Mouse (Mus musculus) liver, embryonic 14.5 days (tissue): ENCODE data around the gene Ltc4s. TPM values are rescaled to one million over a fixed set of nuclear protein-coding genes. Genes with fewer than 3 reads are reported as not detected.
A peak's percentile ranks its signal among the peaks of the same experiment; 100 is the strongest.

ENCODE experiments used
- ATAC-seq: fragments of 200-750 bp; cut with Nextera tagmentation; 2 replicates; pipeline ENCODE4 v1.8.0; 2017; ENCODE audit warnings: moderate number of reproducible peaks, mild to moderate bottlenecking, moderate library complexity; ENCODE audit not compliant: insufficient read depth
- DNase-seq, 3 experiments: peaks; one replicate each; pipeline ENCODE4 v3.0.0-alpha.2; 2012 to 2013; ENCODE audit warnings: low read depth in 3 of 3, low spot score in 3 of 3
- H3K27ac ChIP-seq: fragments of 300-500 bp; sonication (generic); 2 replicates; pipeline ENCODE4 v1.5.1; 2014; ENCODE audit warnings: moderate library complexity, mild to moderate bottlenecking, control low read depth, inconsistent platforms
- H3K27me3 ChIP-seq: fragments of 300-500 bp; sonication (generic); 2 replicates; pipeline ENCODE4 v1.6.1; 2014; ENCODE audit warnings: mild to moderate bottlenecking, low read length, moderate library complexity; ENCODE audit not compliant: control insufficient read depth, insufficient read depth
- H3K36me3 ChIP-seq: fragments of 300-500 bp; sonication (generic); replicated peaks from 2 replicates; pipeline ENCODE4 v1.6.1; 2014; ENCODE audit warnings: low read depth; ENCODE audit not compliant: control insufficient read depth, insufficient read depth
- H3K4me1 ChIP-seq, 2 experiments: fragments of 200-500 bp in 1 of 2; fragments of 300-500 bp in 1 of 2; sonication (generic) in 1 of 2; replicated peaks; 2 replicates each; pipeline ENCODE4 v1.6.1; 2012 to 2014; ENCODE audit warnings: antibody characterized with exemption in 1 of 2, inconsistent platforms in 1 of 2, low read length in 1 of 2; ENCODE audit not compliant: control insufficient read depth in 2 of 2, insufficient read depth in 2 of 2
- H3K4me2 ChIP-seq: fragments of 300-500 bp; sonication (generic); 2 replicates; pipeline ENCODE4 v1.6.1; 2014; ENCODE audit warnings: low read depth, mild to moderate bottlenecking, control low read depth, moderate library complexity
- H3K4me3 ChIP-seq, 2 experiments: fragments of 200-500 bp in 1 of 2; fragments of 300-500 bp in 1 of 2; sonication (generic) in 1 of 2; 2 replicates each; pipeline ENCODE4 v1.5.1; 2012 to 2014; ENCODE audit warnings: low read depth in 2 of 2, low read length in 2 of 2, mild to moderate bottlenecking in 2 of 2, control low read depth in 1 of 2, inconsistent platforms in 1 of 2, moderate library complexity in 1 of 2; ENCODE audit not compliant: insufficient read depth in 1 of 2
- H3K9ac ChIP-seq: fragments of 300-500 bp; sonication (generic); replicated peaks from 2 replicates; pipeline ENCODE4 v1.6.1; 2014; ENCODE audit warnings: mild to moderate bottlenecking, control low read depth, moderate library complexity
- H3K9me3 ChIP-seq: fragments of 300-500 bp; sonication (generic); 2 replicates; pipeline ENCODE4 v1.6.1; 2016; ENCODE audit warnings: low read length, mixed read lengths; ENCODE audit not compliant: control insufficient read depth
- CTCF ChIP-seq: IDR thresholded peaks from 2 replicates; pipeline ENCODE4 v1.5.1; 2016; ENCODE audit warnings: antibody characterized with exemption, low read depth, control low read depth
- EP300 ChIP-seq: IDR thresholded peaks from 2 replicates; pipeline ENCODE4 v1.6.1; 2016; ENCODE audit warnings: antibody characterized with exemption, low read depth
- WGBS: fragments of 180-500 bp; shearing (Covaris S2); extraction: QIAGEN DNeasy Blood & Tissue Kit; methylation state at CpG from one replicate; pipeline ENCODE4 v1.1.7; 2014; ENCODE audit not compliant: insufficient replicate concordance; 5-methylcytosine and 5-hydroxymethylcytosine counted together
- polyA plus RNA-seq, 2 experiments: library from polyadenylated mRNA; depleted of rRNA in 1 of 2; stranded (reverse) in 1 of 2; unstranded in 1 of 2; fragments of >200 nt; fragmentation: Nextera tagmentation in 1 of 2; extraction: Ambion mirVana in 1 of 2; gene quantifications; 2 replicates each; pipeline versions ENCODE4 v1.2.1 to v1.2.3; 2012 to 2014

The Ltc4s gene
- polyA plus RNA-seq, 2 experiments: 0.54 to 0.83 TPM

DNA sequence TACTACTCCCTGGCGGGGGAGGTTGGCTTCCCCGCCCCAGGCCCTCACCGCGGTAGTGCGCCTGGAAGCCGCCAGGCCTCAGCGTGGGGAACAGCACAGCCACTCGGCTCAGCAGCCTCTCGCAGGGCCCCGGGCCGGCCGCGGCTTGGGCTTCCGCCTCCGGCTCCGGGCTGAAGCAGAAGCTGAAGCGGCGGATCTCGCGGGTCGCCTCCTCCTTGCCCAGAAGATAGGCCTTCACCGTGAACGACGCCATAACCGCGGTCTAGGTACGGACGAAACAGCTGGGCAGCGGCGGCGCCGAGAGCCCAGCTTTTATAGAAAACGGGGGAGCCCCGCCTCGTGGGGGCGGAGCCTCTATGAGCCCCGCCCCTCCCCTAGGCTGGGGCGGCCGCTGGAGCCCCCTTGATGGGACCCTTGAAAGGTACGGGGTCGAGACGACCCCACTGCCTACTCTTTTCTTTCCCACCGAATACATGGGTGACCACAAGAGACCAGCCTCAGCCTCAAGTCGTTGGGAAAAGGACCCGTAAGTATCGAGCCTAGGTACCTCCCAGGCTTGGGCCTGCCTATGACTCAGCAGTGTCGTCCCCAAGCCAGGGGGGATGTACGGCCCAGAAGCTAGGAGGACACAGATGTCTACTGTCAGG lies 27.8 kb downstream of the Ltc4s start, which contains the start of the genes Sqstm1 and Mgat4b:
TSS of gene Sqstm1 (minus strand) at position 323 of the 647 bp plus-strand sequence.
TSS of gene Mgat4b (plus strand) at position 386 of the 647 bp plus-strand sequence.
- Histone ChIP-seq H3K27me3 (no peaks in the 10 kb centered on the region), H3K4me2 (peak within 1 kb of the TSS; percentile 69), H3K4me1 (peaks cover 18 to 19% of the 10 kb centered on the region in 2 experiments), H3K36me3 (peaks cover 23% of the 10 kb centered on the region), H3K4me3 (peak within 1 kb of the TSS; percentile 81 to 83), H3K9ac (peak within 1 kb of the TSS; percentile 85), H3K9me3 (no peaks in the 10 kb centered on the region), H3K27ac (peak within 1 kb of the TSS; percentile 95)
- DNase-seq (peak in 2 of 3 experiments; percentile 55 to 70), ATAC-seq (peak; percentile 73)
- TF ChIP-seq CTCF (peak; percentile 35; the same call in 1 of the 2 replicates), EP300 (no peak)
- WGBS: under 1% methylated on average over 48 of the region's 48 CpGs

DNA sequence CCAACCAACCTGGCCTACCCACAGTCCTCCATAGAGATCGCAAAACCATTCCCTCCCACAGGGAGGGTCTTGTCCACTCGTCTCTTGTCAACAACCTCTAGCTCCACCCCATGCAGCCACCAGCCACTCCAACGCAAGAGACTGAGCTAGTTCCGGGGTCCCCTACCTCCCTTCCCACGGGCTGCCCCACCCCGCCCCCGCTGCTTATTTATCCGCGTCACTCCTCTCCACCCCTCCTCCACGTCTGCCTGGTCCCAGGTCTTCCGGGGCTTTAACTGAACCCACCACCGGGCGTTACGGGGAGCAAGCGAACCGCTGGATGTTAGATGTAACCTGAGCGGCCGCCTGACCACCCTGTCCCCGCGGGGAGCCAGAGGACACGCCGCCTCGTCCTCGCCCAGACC lies 28.3 kb downstream of the Ltc4s start:
- Histone ChIP-seq H3K27me3 (no peaks in the 10 kb centered on the region), H3K36me3 (peaks cover 27% of the 10 kb centered on the region), H3K9ac (peak overlapping the region; percentile 85), H3K27ac (peak overlapping the region; percentile 95), H3K4me2 (peak overlapping the region; percentile 69), H3K4me1 (peaks cover 13 to 15% of the 10 kb centered on the region in 2 experiments), H3K4me3 (peak overlapping the region; percentile 81 to 83), H3K9me3 (no peaks in the 10 kb centered on the region)
- DNase-seq: peak; percentile 85 to 86 (median 85)
- TF ChIP-seq CTCF: no peak
- TF ChIP-seq EP300: no peak; the same call in 1 of the 2 replicates
- under 1% methylated on average over 24 of the region's 24 CpGs for WGBS
- ATAC-seq: peak; percentile 88

DNA sequence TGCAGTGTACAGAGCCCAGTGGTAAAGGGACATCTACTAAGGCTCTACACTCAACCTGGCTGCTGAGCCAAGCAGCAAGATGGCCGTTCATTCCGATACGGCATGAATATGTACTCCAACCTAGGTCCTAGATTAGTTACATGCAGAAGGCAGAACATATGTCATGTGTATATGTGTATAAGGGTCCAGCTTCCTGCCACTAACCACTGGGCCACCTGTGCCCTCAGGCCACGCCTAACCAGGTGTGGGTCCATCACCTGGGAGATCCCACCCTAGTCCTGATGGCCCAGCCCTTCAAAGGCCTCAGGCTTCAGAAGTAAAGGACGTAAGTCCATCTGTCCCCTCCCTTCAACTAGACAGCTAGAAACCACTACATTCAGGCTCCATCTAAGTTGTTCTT lies 30.4 kb downstream of the Ltc4s start:
- Histone ChIP-seq H3K27ac (no peak overlapping the region), H3K9me3 (no peaks in the 10 kb centered on the region), H3K4me1 (peaks cover 13 to 15% of the 10 kb centered on the region in 2 experiments), H3K4me2 (no peak overlapping the region), H3K9ac (no peak overlapping the region), H3K36me3 (peaks cover 42% of the 10 kb centered on the region), H3K27me3 (no peaks in the 10 kb centered on the region), H3K4me3 (no peak overlapping the region)
- 84% methylated on average over 5 of the region's 5 CpGs for WGBS
- no peak for DNase-seq
- ATAC-seq: no peak
- TF ChIP-seq CTCF: no peak
- no peak for TF ChIP-seq EP300

DNA sequence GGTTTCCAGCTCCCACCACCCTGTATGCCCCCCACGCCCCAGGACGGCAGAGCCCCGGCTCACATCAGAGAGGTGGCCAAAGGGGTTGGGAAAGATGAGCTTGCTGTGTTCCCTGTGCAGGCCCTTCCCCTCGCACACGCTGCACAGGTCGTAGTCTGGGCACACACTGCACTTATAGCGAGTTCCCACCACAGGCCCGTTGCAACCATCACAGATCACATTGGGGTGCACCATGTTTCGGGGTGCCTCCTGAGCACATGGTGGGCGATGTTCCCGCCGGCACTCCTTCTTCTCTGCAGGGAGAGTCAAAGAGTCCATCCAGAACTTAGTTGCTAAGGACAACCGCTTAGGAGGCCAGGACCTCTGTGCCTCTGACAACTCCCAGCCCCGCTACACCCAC lies 31.1 kb downstream of the Ltc4s start:
- DNase-seq (no peak), ATAC-seq (no peak)
- no peak overlapping the region for H3K9ac ChIP-seq
- no peak overlapping the region for H3K27ac ChIP-seq
- 93% methylated on average over 14 of the region's 14 CpGs for WGBS
- no peaks in the 10 kb centered on the region for H3K27me3 ChIP-seq
- peaks cover 49% of the 10 kb centered on the region for H3K36me3 ChIP-seq
- H3K4me1 ChIP-seq: peaks cover 13 to 15% of the 10 kb centered on the region in 2 experiments
- TF ChIP-seq EP300: no peak
- no peak for TF ChIP-seq CTCF
- H3K4me3 ChIP-seq: no peak overlapping the region
- H3K4me2 ChIP-seq: no peak overlapping the region
- no peaks in the 10 kb centered on the region for H3K9me3 ChIP-seq

DNA sequence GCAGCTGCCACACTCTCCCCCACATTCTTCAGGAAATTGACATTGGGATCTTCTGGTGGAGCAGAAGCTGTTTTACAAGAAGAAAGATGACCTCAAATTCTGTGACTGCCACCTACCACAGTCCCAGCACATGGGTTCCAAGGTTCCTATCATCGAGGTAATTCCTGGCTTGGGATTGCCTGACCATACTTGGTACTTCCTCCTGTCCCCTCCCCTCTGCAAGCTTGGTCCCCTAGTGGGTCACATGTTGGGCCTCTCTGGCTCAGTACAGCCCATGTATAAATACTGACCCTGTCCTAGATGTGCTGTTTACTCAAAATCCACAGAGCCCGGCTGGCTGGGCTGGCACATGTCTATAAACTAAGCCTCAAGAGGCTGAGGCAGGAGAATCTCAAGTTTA lies 32.4 kb downstream of the Ltc4s start:
- Histone ChIP-seq H3K9me3 (no peaks in the 10 kb centered on the region), H3K9ac (no peak overlapping the region), H3K27me3 (no peaks in the 10 kb centered on the region), H3K4me3 (no peak overlapping the region), H3K4me2 (no peak overlapping the region), H3K27ac (no peak overlapping the region), H3K4me1 (peaks cover 6% of the 10 kb centered on the region in 2 experiments), H3K36me3 (peaks cover 63% of the 10 kb centered on the region)
- ATAC-seq: no peak
- WGBS: 79% methylated on average over 2 of the region's 2 CpGs
- DNase-seq: no peak
- no peak for TF ChIP-seq EP300
- no peak for TF ChIP-seq CTCF
